Mouse (Mus musculus) liver, postnatal 0 days (tissue): Measurements from ENCODE around the gene Olfr1260.

Source experiments
- CTCF ChIP-seq: sonication (generic); IDR thresholded peaks from 2 replicates; pipeline ENCODE4 v1.5.1; 2016; ENCODE audit warnings: antibody characterized with exemption, low read depth
- EP300 ChIP-seq: IDR thresholded peaks from 2 replicates; pipeline ENCODE4 v1.6.1; 2016; ENCODE audit warnings: antibody characterized with exemption, low read depth, mild to moderate bottlenecking

- TF ChIP-seq EP300 (no peak), CTCF (no peak)
These were observed 37.7 kb downstream of the Olfr1260 start, which contains the start of gene Olfr1263 for GRCm38 (mm10) chr2:90011831-90012230.
